Mouse (Mus musculus): ENCODE data around the gene Shd.

- no peak for TF ChIP-seq CTCF (IDR thresholded peaks at IDR 0.05; ENCODE audit: low read depth)
- TF ChIP-seq EP300 (IDR thresholded peaks at IDR 0.05; ENCODE audit: low read depth) = no peak
Observed at GRCm38 (mm10) chr17:56021161-56021910, 51.1 kb downstream of the Shd start.
